Mouse (Mus musculus) stomach, embryonic 16.5 days (tissue): Measurements from ENCODE around the gene Olfr1054. TPM values are rescaled to one million over a fixed set of nuclear protein-coding genes. Genes with fewer than 3 reads are reported as not detected.

ENCODE experiments used
- polyA plus RNA-seq: library from polyadenylated mRNA; unstranded; fragments of >200 nt; fragmentation: Nextera tagmentation; extraction: Ambion mirVana; gene quantifications from 2 replicates; pipeline ENCODE4 v1.2.1, GENCODE M21; 2015

Gene Olfr1054
- polyA plus RNA-seq, 1 experiment from 2014 or later, result not detected

Other genes starting within 250 kb of the Olfr1054 start
- not detected in 2 replicates for gene Olfr1037, start 248.0 kb downstream of the Olfr1054 start, polyA plus RNA-seq
- gene Olfr1039, start 199.5 kb downstream of the Olfr1054 start, polyA plus RNA-seq, result not detected in 2 replicates
- not detected in 2 replicates for gene Olfr1040, start 188.7 kb downstream of the Olfr1054 start, polyA plus RNA-seq
- not detected in 2 replicates for gene Olfr1042, start 173.6 kb downstream of the Olfr1054 start, polyA plus RNA-seq
- not detected in 2 replicates for gene Olfr1043, start 167.9 kb downstream of the Olfr1054 start, polyA plus RNA-seq
- gene Olfr1044, start 157.6 kb downstream of the Olfr1054 start, polyA plus RNA-seq, result not detected in 2 replicates
- not detected in 2 replicates for gene Olfr52, start 149.8 kb downstream of the Olfr1054 start, polyA plus RNA-seq
- gene Olfr1045, start 132.4 kb downstream of the Olfr1054 start, polyA plus RNA-seq, result not detected in 2 replicates
- gene Olfr1046, start 116.1 kb downstream of the Olfr1054 start, polyA plus RNA-seq, result not detected in 2 replicates
- not detected in 2 replicates for gene Olfr1047, start 104.0 kb downstream of the Olfr1054 start, polyA plus RNA-seq
- not detected in 2 replicates for gene Olfr1048, start 95.1 kb downstream of the Olfr1054 start, polyA plus RNA-seq
- gene Olfr1049, start 77.1 kb downstream of the Olfr1054 start, polyA plus RNA-seq, result not detected in 2 replicates
- gene Olfr1051, start 56.3 kb downstream of the Olfr1054 start, polyA plus RNA-seq, result not detected in 2 replicates
- gene Olfr1052, start 43.0 kb downstream of the Olfr1054 start, polyA plus RNA-seq, result not detected in 2 replicates
- gene Olfr1053, start 20.1 kb downstream of the Olfr1054 start, polyA plus RNA-seq, result not detected in 2 replicates
- gene Olfr1055, start 14.9 kb upstream of the Olfr1054 start, polyA plus RNA-seq, result not detected in 2 replicates
- not detected in 2 replicates for gene Olfr1056, start 27.0 kb upstream of the Olfr1054 start, polyA plus RNA-seq
- gene Olfr1057, start 43.0 kb upstream of the Olfr1054 start, polyA plus RNA-seq, result not detected in 2 replicates
- not detected in 2 replicates for gene Olfr1058, start 53.1 kb upstream of the Olfr1054 start, polyA plus RNA-seq
- gene Olfr1061, start 78.6 kb upstream of the Olfr1054 start, polyA plus RNA-seq, result not detected in 2 replicates
- not detected in 2 replicates for gene Olfr1062, start 91.3 kb upstream of the Olfr1054 start, polyA plus RNA-seq
- not detected in 2 replicates for gene Olfr1065, start 115.2 kb upstream of the Olfr1054 start, polyA plus RNA-seq
- gene Olfr1066, start 120.8 kb upstream of the Olfr1054 start, polyA plus RNA-seq, result not detected in 2 replicates
- gene Olfr228, start 152.0 kb upstream of the Olfr1054 start, polyA plus RNA-seq, result not detected in 2 replicates
- gene Olfr1076, start 173.0 kb upstream of the Olfr1054 start, polyA plus RNA-seq, result not detected in 2 replicates
- gene Olfr1079, start 207.0 kb upstream of the Olfr1054 start, polyA plus RNA-seq, result not detected in 2 replicates
- not detected in 2 replicates for gene Olfr1080, start 222.8 kb upstream of the Olfr1054 start, polyA plus RNA-seq